Mouse (Mus musculus): ENCODE results near the gene Pnkp. TPM values are rescaled to one million over a fixed set of nuclear protein-coding genes. Genes with fewer than 3 reads are reported as not detected.

Gene Pnkp
- polyA plus RNA-seq, 1 experiment from 2014 or later = 40.2 TPM

GRCm38 (mm10) chr7:44892276-44892921 lies 35.5 kb downstream of the Pnkp start, which contains the start of gene Med25:
Gene Med25, minus strand, starts transcription at chr7:44892712.
- WGBS = under 1% methylated on average over 56 of the region's 56 CpGs
- Histone ChIP-seq H3K27ac (peak within 1 kb of the TSS; percentile 96), H3K4me3 (peak within 1 kb of the TSS; percentile 88), H3K27me3 (ENCODE audit: insufficient read depth, poor library complexity, severe bottlenecking) (no peaks in the 10 kb centered on the region), H3K4me1 (replicated peaks) (peaks cover 64% of the 10 kb centered on the region), H3K36me3 (peaks cover 36% of the 10 kb centered on the region), H3K9me3 (no peaks in the 10 kb centered on the region)
- peak; percentile 96 for DNase-seq (ENCODE audit: low spot score)

- peak; percentile 24 for DNase-seq (ENCODE audit: low spot score)
- WGBS = 26% methylated on average over 8 of the region's 8 CpGs
- H3K36me3 ChIP-seq = peaks cover 30% of the 10 kb centered on the region
- H3K4me3 ChIP-seq = peak overlapping the region; percentile 88
- H3K4me1 ChIP-seq (replicated peaks) = peaks cover 72% of the 10 kb centered on the region
- no peaks in the 10 kb centered on the region for H3K9me3 ChIP-seq
- no peaks in the 10 kb centered on the region for H3K27me3 ChIP-seq (ENCODE audit: insufficient read depth, poor library complexity, severe bottlenecking)
- peak overlapping the region; percentile 96 for H3K27ac ChIP-seq
Measured at GRCm38 (mm10) chr7:44893197-44893596, 36.3 kb downstream of the Pnkp start.

GRCm38 (mm10) chr7:44894175-44894574 lies 37.2 kb downstream of the Pnkp start:
- Histone ChIP-seq H3K27ac (peak overlapping the region; percentile 45; the same call in 1 of the 2 replicates), H3K4me1 (replicated peaks) (peaks cover 75% of the 10 kb centered on the region), H3K36me3 (peaks cover 28% of the 10 kb centered on the region), H3K4me3 (no peak overlapping the region), H3K9me3 (no peaks in the 10 kb centered on the region), H3K27me3 (ENCODE audit: insufficient read depth, poor library complexity, severe bottlenecking) (no peaks in the 10 kb centered on the region)
- WGBS = 88% methylated on average over 3 of the region's 3 CpGs
- DNase-seq (ENCODE audit: low spot score) = no peak

- H3K9me3 ChIP-seq = no peaks in the 10 kb centered on the region
- peak overlapping the region; percentile 96 for H3K27ac ChIP-seq
- peaks cover 28% of the 10 kb centered on the region for H3K36me3 ChIP-seq
- H3K27me3 ChIP-seq (ENCODE audit: insufficient read depth, poor library complexity, severe bottlenecking) = no peaks in the 10 kb centered on the region
- no peak for DNase-seq (ENCODE audit: low spot score)
- 55% methylated on average over 7 of the region's 7 CpGs for WGBS
- H3K4me1 ChIP-seq (replicated peaks) = peaks cover 77% of the 10 kb centered on the region
- peak overlapping the region; percentile 80 for H3K4me3 ChIP-seq
Measured at GRCm38 (mm10) chr7:44895206-44895592, 38.3 kb downstream of the Pnkp start.

GRCm38 (mm10) chr7:44895593-44896434 lies 38.9 kb downstream of the Pnkp start, which contains the start of gene Fuz:
Gene Fuz, plus strand, starts transcription at chr7:44896079.
- WGBS = 1% methylated on average over 34 of the region's 34 CpGs
- peak within 1 kb of the TSS; percentile 80 for H3K4me3 ChIP-seq
- H3K36me3 ChIP-seq = peaks cover 28% of the 10 kb centered on the region
- peaks cover 77% of the 10 kb centered on the region for H3K4me1 ChIP-seq (replicated peaks)
- H3K27me3 ChIP-seq (ENCODE audit: insufficient read depth, poor library complexity, severe bottlenecking) = no peaks in the 10 kb centered on the region
- no peaks in the 10 kb centered on the region for H3K9me3 ChIP-seq
- H3K27ac ChIP-seq = peak within 1 kb of the TSS; percentile 96
- peak; percentile 93 for DNase-seq (ENCODE audit: low spot score)

GRCm38 (mm10) chr7:44896499-44896898 lies 39.6 kb downstream of the Pnkp start:
- Histone ChIP-seq H3K27me3 (ENCODE audit: insufficient read depth, poor library complexity, severe bottlenecking) (no peaks in the 10 kb centered on the region), H3K4me1 (replicated peaks) (peaks cover 77% of the 10 kb centered on the region), H3K36me3 (peaks cover 29% of the 10 kb centered on the region), H3K27ac (peak overlapping the region; percentile 96), H3K4me3 (peak overlapping the region; percentile 80), H3K9me3 (no peaks in the 10 kb centered on the region)
- WGBS = 35% methylated on average over 10 of the region's 10 CpGs
- DNase-seq (ENCODE audit: low spot score) = no peak

GRCm38 (mm10) chr7:44898607-44899006 lies 41.7 kb downstream of the Pnkp start:
- peak overlapping the region; percentile 35 for H3K4me3 ChIP-seq
- no peaks in the 10 kb centered on the region for H3K27me3 ChIP-seq (ENCODE audit: insufficient read depth, poor library complexity, severe bottlenecking)
- 33% methylated on average over 19 of the region's 19 CpGs for WGBS
- H3K36me3 ChIP-seq = peaks cover 50% of the 10 kb centered on the region
- H3K4me1 ChIP-seq (replicated peaks) = peaks cover 75% of the 10 kb centered on the region
- no peaks in the 10 kb centered on the region for H3K9me3 ChIP-seq
- peak overlapping the region; percentile 68 for H3K27ac ChIP-seq
- peak; percentile 15 for DNase-seq (ENCODE audit: low spot score)

- Histone ChIP-seq H3K27me3 (ENCODE audit: insufficient read depth, poor library complexity, severe bottlenecking) (no peaks in the 10 kb centered on the region), H3K4me1 (replicated peaks) (peaks cover 57% of the 10 kb centered on the region), H3K9me3 (no peaks in the 10 kb centered on the region), H3K36me3 (peaks cover 71% of the 10 kb centered on the region), H3K27ac (peak overlapping the region; percentile 50; the same call in 1 of the 2 replicates), H3K4me3 (no peak overlapping the region)
- 83% methylated on average over 11 of the region's 11 CpGs for WGBS
- DNase-seq (ENCODE audit: low spot score) = no peak
Measured at GRCm38 (mm10) chr7:44900632-44901031, 43.7 kb downstream of the Pnkp start.

- H3K4me3 ChIP-seq = peak overlapping the region; percentile 40
- DNase-seq (ENCODE audit: low spot score) = peak; percentile 76
- 20% methylated on average over 21 of the region's 21 CpGs for WGBS
- peak overlapping the region; percentile 50 for H3K27ac ChIP-seq
- H3K4me1 ChIP-seq (replicated peaks) = peaks cover 54% of the 10 kb centered on the region
- no peaks in the 10 kb centered on the region for H3K9me3 ChIP-seq
- peaks cover 77% of the 10 kb centered on the region for H3K36me3 ChIP-seq
- no peaks in the 10 kb centered on the region for H3K27me3 ChIP-seq (ENCODE audit: insufficient read depth, poor library complexity, severe bottlenecking)
Measured at GRCm38 (mm10) chr7:44901230-44901722, 44.3 kb downstream of the Pnkp start.

- no peak for DNase-seq (ENCODE audit: low spot score)
- Histone ChIP-seq H3K27ac (no peak overlapping the region), H3K9me3 (no peaks in the 10 kb centered on the region), H3K27me3 (ENCODE audit: insufficient read depth, poor library complexity, severe bottlenecking) (no peaks in the 10 kb centered on the region), H3K36me3 (peaks cover 98% of the 10 kb centered on the region), H3K4me3 (no peak overlapping the region), H3K4me1 (replicated peaks) (peaks cover 18% of the 10 kb centered on the region)
- 94% methylated on average over 20 of the region's 20 CpGs for WGBS
Measured at GRCm38 (mm10) chr7:44905430-44905829, 48.5 kb downstream of the Pnkp start.

- peaks cover 100% of the 10 kb centered on the region for H3K36me3 ChIP-seq
- no peaks in the 10 kb centered on the region for H3K9me3 ChIP-seq
- no peak for DNase-seq (ENCODE audit: low spot score)
- H3K27ac ChIP-seq = no peak overlapping the region
- H3K4me1 ChIP-seq (replicated peaks) = no peaks in the 10 kb centered on the region
- H3K27me3 ChIP-seq (ENCODE audit: insufficient read depth, poor library complexity, severe bottlenecking) = no peaks in the 10 kb centered on the region
- H3K4me3 ChIP-seq = no peak overlapping the region
- 89% methylated on average over 15 of the region's 15 CpGs for WGBS
Measured at GRCm38 (mm10) chr7:44908706-44909476, 52.0 kb downstream of the Pnkp start.

All from hindbrain, embryonic 10.5 days (tissue).